Mouse (Mus musculus): ENCODE measurements around the gene Ccr5. TPM values are rescaled to one million over a fixed set of nuclear protein-coding genes. Genes with fewer than 3 reads are reported as not detected.
"Not testable (repeated sequence)": the region's sequence is repeated elsewhere in the genome, so short reads cannot be mapped to it uniquely, and the experiment has no call there.

Ccr5 gene
- polyA plus RNA-seq, 1 experiment: 381 TPM

GRCm38 (mm10) chr9:124108356-124109127, 12.8 kb upstream of the Ccr5 start:
- TF ChIP-seq CTCF (IDR thresholded peaks at IDR 0.05; ENCODE audit: low read depth, low read length): no peak
- TF ChIP-seq POLR2A (IDR thresholded peaks at IDR 0.05; ENCODE audit: borderline replicate concordance, low read depth, low read length): no peak
- H3K4me3 ChIP-seq (ENCODE audit: insufficient read depth, low read length): no peak overlapping the region
- H3K4me1 ChIP-seq (ENCODE audit: control insufficient read depth, insufficient read depth, low read length): peaks cover 6% of the 10 kb centered on the region
- no peak overlapping the region for H3K27ac ChIP-seq (ENCODE audit: insufficient read depth, low read depth, low read length)

GRCm38 (mm10) chr9:124111997-124112396, 9.3 kb upstream of the Ccr5 start:
- Histone ChIP-seq H3K27ac (ENCODE audit: insufficient read depth, low read depth, low read length) (no peak overlapping the region), H3K4me3 (ENCODE audit: insufficient read depth, low read length) (no peak overlapping the region), H3K4me1 (ENCODE audit: control insufficient read depth, insufficient read depth, low read length) (peaks cover 6% of the 10 kb centered on the region)
- TF ChIP-seq CTCF (IDR thresholded peaks at IDR 0.05; ENCODE audit: low read depth, low read length) (no peak), POLR2A (IDR thresholded peaks at IDR 0.05; ENCODE audit: borderline replicate concordance, low read depth, low read length) (no peak)

GRCm38 (mm10) chr9:124112591-124113239, 8.6 kb upstream of the Ccr5 start:
- no peak for TF ChIP-seq CTCF (IDR thresholded peaks at IDR 0.05; ENCODE audit: low read depth, low read length)
- no peak for TF ChIP-seq POLR2A (IDR thresholded peaks at IDR 0.05; ENCODE audit: borderline replicate concordance, low read depth, low read length)
- Histone ChIP-seq H3K4me1 (ENCODE audit: control insufficient read depth, insufficient read depth, low read length) (peaks cover 3% of the 10 kb centered on the region), H3K27ac (ENCODE audit: insufficient read depth, low read depth, low read length) (no peak overlapping the region), H3K4me3 (ENCODE audit: insufficient read depth, low read length) (no peak overlapping the region)

- Histone ChIP-seq H3K27ac (ENCODE audit: insufficient read depth, low read depth, low read length) (no peak overlapping the region), H3K4me1 (ENCODE audit: control insufficient read depth, insufficient read depth, low read length) (peaks cover 2% of the 10 kb centered on the region; the same call in 1 of the 2 replicates), H3K4me3 (ENCODE audit: insufficient read depth, low read length) (no peak overlapping the region)
- no peak for TF ChIP-seq POLR2A (IDR thresholded peaks at IDR 0.05; ENCODE audit: borderline replicate concordance, low read depth, low read length)
- no peak for TF ChIP-seq CTCF (IDR thresholded peaks at IDR 0.05; ENCODE audit: low read depth, low read length)
These were observed 7.6 kb upstream of the Ccr5 start for GRCm38 (mm10) chr9:124113777-124114176.

- Histone ChIP-seq H3K4me3 (ENCODE audit: insufficient read depth, low read length) (no peak overlapping the region), H3K27ac (ENCODE audit: insufficient read depth, low read depth, low read length) (no peak overlapping the region)
- TF ChIP-seq CTCF (IDR thresholded peaks at IDR 0.05; ENCODE audit: low read depth, low read length) (no peak; the same call in 1 of the 2 replicates), POLR2A (IDR thresholded peaks at IDR 0.05; ENCODE audit: borderline replicate concordance, low read depth, low read length) (no peak)
These were observed 2.9 kb upstream of the Ccr5 start for GRCm38 (mm10) chr9:124118489-124118888.

GRCm38 (mm10) chr9:124125576-124125975, 4.2 kb downstream of the Ccr5 start:
- Histone ChIP-seq H3K27ac (ENCODE audit: insufficient read depth, low read depth, low read length) (peak overlapping the region; percentile 98), H3K4me1 (ENCODE audit: control insufficient read depth, insufficient read depth, low read length) (peaks cover 30% of the 10 kb centered on the region), H3K4me3 (ENCODE audit: insufficient read depth, low read length) (no peak overlapping the region)
- no peak for TF ChIP-seq POLR2A (IDR thresholded peaks at IDR 0.05; ENCODE audit: borderline replicate concordance, low read depth, low read length)

More at GRCm38 (mm10) chr9:124118489-124118888, 2.9 kb upstream of the Ccr5 start:
- peaks cover 8% of the 10 kb centered on the region for H3K4me1 ChIP-seq (ENCODE audit: control insufficient read depth, insufficient read depth, low read length)

- Histone ChIP-seq H3K4me1 (ENCODE audit: control insufficient read depth, insufficient read depth, low read length) (peaks cover 29% of the 10 kb centered on the region), H3K4me3 (ENCODE audit: insufficient read depth, low read length) (no peak overlapping the region), H3K27ac (ENCODE audit: insufficient read depth, low read depth, low read length) (peak overlapping the region; percentile 98)
- no peak for TF ChIP-seq POLR2A (IDR thresholded peaks at IDR 0.05; ENCODE audit: borderline replicate concordance, low read depth, low read length)
- no peak for TF ChIP-seq CTCF (IDR thresholded peaks at IDR 0.05; ENCODE audit: low read depth, low read length)
These were observed 5.0 kb downstream of the Ccr5 start for GRCm38 (mm10) chr9:124126373-124126772.

GRCm38 (mm10) chr9:124127412-124127811, 6.1 kb downstream of the Ccr5 start:
- Histone ChIP-seq H3K4me1 (ENCODE audit: control insufficient read depth, insufficient read depth, low read length) (peaks cover 23% of the 10 kb centered on the region), H3K4me3 (ENCODE audit: insufficient read depth, low read length) (no peak overlapping the region), H3K27ac (ENCODE audit: insufficient read depth, low read depth, low read length) (peak overlapping the region; percentile 91)
- TF ChIP-seq POLR2A (IDR thresholded peaks at IDR 0.05; ENCODE audit: borderline replicate concordance, low read depth, low read length) (no peak), CTCF (IDR thresholded peaks at IDR 0.05; ENCODE audit: low read depth, low read length) (no peak)

GRCm38 (mm10) chr9:124128379-124128778, 7.0 kb downstream of the Ccr5 start:
- no peak overlapping the region for H3K4me3 ChIP-seq (ENCODE audit: insufficient read depth, low read length)
- no peak overlapping the region for H3K27ac ChIP-seq (ENCODE audit: insufficient read depth, low read depth, low read length)
- H3K4me1 ChIP-seq (ENCODE audit: control insufficient read depth, insufficient read depth, low read length): peaks cover 22% of the 10 kb centered on the region
- no peak for TF ChIP-seq CTCF (IDR thresholded peaks at IDR 0.05; ENCODE audit: low read depth, low read length)
- TF ChIP-seq POLR2A (IDR thresholded peaks at IDR 0.05; ENCODE audit: borderline replicate concordance, low read depth, low read length): no peak

- H3K4me3 ChIP-seq (ENCODE audit: insufficient read depth, low read length); H3K4me1 ChIP-seq (ENCODE audit: control insufficient read depth, insufficient read depth, low read length); H3K27ac ChIP-seq (ENCODE audit: insufficient read depth, low read depth, low read length): not testable (repeated sequence)
These were observed 11.6 kb downstream of the Ccr5 start for GRCm38 (mm10) chr9:124132899-124133298.

GRCm38 (mm10) chr9:124134919-124135318, 13.6 kb downstream of the Ccr5 start:
- not testable (repeated sequence) for H3K4me1 ChIP-seq (ENCODE audit: control insufficient read depth, insufficient read depth, low read length); H3K27ac ChIP-seq (ENCODE audit: insufficient read depth, low read depth, low read length); H3K4me3 ChIP-seq (ENCODE audit: insufficient read depth, low read length)

Measured in bone marrow macrophage, adult 2 months (primary cell).